Mouse (Mus musculus) stomach, embryonic 14.5 days (tissue): ENCODE measurements around the gene Gdpd5. TPM values are rescaled to one million over a fixed set of nuclear protein-coding genes. Genes with fewer than 3 reads are reported as not detected.

Experiments
- ATAC-seq: fragments of 200-750 bp; cut with Nextera tagmentation; 2 replicates; pipeline ENCODE4 v1.8.0; 2017; ENCODE audit warnings: low read depth, moderate TSS enrichment; ENCODE audit not compliant: insufficient number of reproducible peaks, insufficient read depth, low FRiP score
- H3K27ac ChIP-seq: fragments of 300-500 bp; sonication (generic); 2 replicates; pipeline ENCODE4 v1.5.1; 2014; ENCODE audit warnings: mild to moderate bottlenecking, low read length, moderate library complexity, mixed read lengths
- H3K27me3 ChIP-seq: fragments of 300-500 bp; sonication (generic); 2 replicates; pipeline ENCODE4 v1.6.1; 2014; ENCODE audit warnings: low read length, control low read depth, mixed read lengths; ENCODE audit not compliant: control insufficient read depth, insufficient read depth
- H3K36me3 ChIP-seq: fragments of 300-500 bp; sonication (generic); 2 replicates; pipeline ENCODE4 v1.6.1; 2014; ENCODE audit warnings: mild to moderate bottlenecking, control low read depth, low read length, moderate library complexity, mixed read lengths; ENCODE audit not compliant: control insufficient read depth, insufficient read depth
- H3K4me1 ChIP-seq: fragments of 300-500 bp; sonication (generic); 2 replicates; pipeline ENCODE4 v1.6.1; 2014; ENCODE audit warnings: low read length, control low read depth, mixed read lengths; ENCODE audit not compliant: control insufficient read depth, insufficient read depth
- H3K4me2 ChIP-seq: fragments of 300-500 bp; sonication (generic); replicated peaks from 2 replicates; pipeline ENCODE4 v1.6.1; 2014; ENCODE audit warnings: low read depth, low read length, control low read depth
- H3K4me3 ChIP-seq: fragments of 300-500 bp; sonication (generic); 2 replicates; pipeline ENCODE4 v1.5.1; 2014; ENCODE audit warnings: low read depth, low read length, control low read depth
- H3K9ac ChIP-seq: fragments of 300-500 bp; sonication (generic); replicated peaks from 2 replicates; pipeline ENCODE4 v1.6.1; 2014; ENCODE audit warnings: low read depth, mild to moderate bottlenecking, control low read depth, low read length, moderate library complexity, mixed read lengths
- H3K9me3 ChIP-seq: fragments of 300-500 bp; sonication (generic); 2 replicates; pipeline ENCODE4 v1.6.1; 2016; ENCODE audit warnings: low read depth, low read length, control low read depth; ENCODE audit not compliant: control insufficient read depth
- WGBS: fragments of 180-500 bp; shearing (Covaris S2); extraction: QIAGEN DNeasy Blood & Tissue Kit; methylation state at CpG from one replicate; pipeline ENCODE4 v1.1.7; 2014; 5-methylcytosine and 5-hydroxymethylcytosine counted together
- polyA plus RNA-seq: library from polyadenylated mRNA; unstranded; fragments of >200 nt; fragmentation: Nextera tagmentation; extraction: Ambion mirVana; gene quantifications from 2 replicates; pipeline ENCODE4 v1.2.1, GENCODE M21; 2014

The Gdpd5 gene
- polyA plus RNA-seq, 1 experiment from 2014 or later: 22.7 TPM

- H3K9me3 ChIP-seq: no peaks in the 10 kb centered on the region
- WGBS: 88% methylated on average over 5 of the region's 5 CpGs
- H3K4me3 ChIP-seq: no peak overlapping the region
- H3K4me1 ChIP-seq: 0 out of 2 replicates have a peak, but pooled peaks cover 4% of the 10 kb centered on the region
- H3K27ac ChIP-seq: no peak overlapping the region
- no peak overlapping the region for H3K9ac ChIP-seq
- no peak for ATAC-seq
- H3K4me2 ChIP-seq: no peak overlapping the region
- no peaks in the 10 kb centered on the region for H3K36me3 ChIP-seq
- no peaks in the 10 kb centered on the region for H3K27me3 ChIP-seq
These were observed 66.1 kb downstream of the Gdpd5 start for GRCm38 (mm10) chr7:99447323-99447722.

DNA sequence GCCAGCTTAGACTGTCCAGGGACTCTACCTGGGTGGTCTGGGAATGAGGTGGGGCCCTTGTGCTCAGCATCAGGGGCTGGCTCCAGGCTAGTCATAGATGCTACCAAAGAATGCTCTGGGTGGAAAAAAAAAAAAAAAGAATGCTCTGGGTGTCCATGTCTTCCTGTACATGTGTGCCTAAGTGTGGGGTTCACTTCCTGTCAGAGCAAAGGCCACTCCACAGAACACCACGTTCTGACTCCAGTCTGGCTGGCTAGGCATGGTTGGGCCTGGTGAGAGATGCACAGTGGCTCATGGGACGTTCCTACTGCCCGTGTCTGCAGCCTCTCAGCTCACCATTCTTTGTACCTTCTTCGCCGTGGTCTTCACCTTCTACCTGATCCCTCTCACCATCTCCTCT lies 67.4 kb downstream of the Gdpd5 start:
- no peaks in the 10 kb centered on the region for H3K36me3 ChIP-seq
- H3K9me3 ChIP-seq: no peaks in the 10 kb centered on the region
- no peak for ATAC-seq
- H3K27me3 ChIP-seq: no peaks in the 10 kb centered on the region
- 75% methylated on average over 5 of the region's 5 CpGs for WGBS
- 0 out of 2 replicates have a peak, but pooled peaks cover 4% of the 10 kb centered on the region for H3K4me1 ChIP-seq
- H3K4me3 ChIP-seq: no peak overlapping the region
- H3K9ac ChIP-seq: no peak overlapping the region
- no peak overlapping the region for H3K4me2 ChIP-seq
- H3K27ac ChIP-seq: no peak overlapping the region

- Histone ChIP-seq H3K4me2 (no peak overlapping the region), H3K4me1 (0 out of 2 replicates have a peak, but pooled peaks cover 4% of the 10 kb centered on the region), H3K27me3 (no peaks in the 10 kb centered on the region), H3K9ac (no peak overlapping the region), H3K36me3 (no peaks in the 10 kb centered on the region), H3K4me3 (no peak overlapping the region), H3K9me3 (no peaks in the 10 kb centered on the region), H3K27ac (no peak overlapping the region)
- WGBS: 69% methylated on average over 8 of the region's 8 CpGs
- no peak for ATAC-seq
These were observed 67.8 kb downstream of the Gdpd5 start for GRCm38 (mm10) chr7:99449063-99449462.

GRCm38 (mm10) chr7:99449751-99450150 lies 68.5 kb downstream of the Gdpd5 start:
- ATAC-seq: no peak
- 74% methylated on average over 3 of the region's 3 CpGs for WGBS
- no peaks in the 10 kb centered on the region for H3K36me3 ChIP-seq
- H3K9ac ChIP-seq: no peak overlapping the region
- H3K4me2 ChIP-seq: no peak overlapping the region
- H3K27ac ChIP-seq: no peak overlapping the region
- H3K4me1 ChIP-seq: 0 out of 2 replicates have a peak, but pooled peaks cover 4% of the 10 kb centered on the region
- H3K9me3 ChIP-seq: no peaks in the 10 kb centered on the region
- no peak overlapping the region for H3K4me3 ChIP-seq
- no peaks in the 10 kb centered on the region for H3K27me3 ChIP-seq

GRCm38 (mm10) chr7:99450703-99451102 lies 69.5 kb downstream of the Gdpd5 start:
- Histone ChIP-seq H3K4me2 (no peak overlapping the region), H3K27ac (no peak overlapping the region), H3K36me3 (no peaks in the 10 kb centered on the region), H3K4me3 (no peak overlapping the region), H3K4me1 (0 out of 2 replicates have a peak, but pooled peaks cover 2% of the 10 kb centered on the region), H3K27me3 (no peaks in the 10 kb centered on the region), H3K9me3 (no peaks in the 10 kb centered on the region), H3K9ac (no peak overlapping the region)
- peak; percentile 42 for ATAC-seq
- 2% methylated on average over 3 of the region's 3 CpGs for WGBS

- no peak for ATAC-seq
These were observed 71.6 kb downstream of the Gdpd5 start for GRCm38 (mm10) chr7:99452859-99453258.

DNA sequence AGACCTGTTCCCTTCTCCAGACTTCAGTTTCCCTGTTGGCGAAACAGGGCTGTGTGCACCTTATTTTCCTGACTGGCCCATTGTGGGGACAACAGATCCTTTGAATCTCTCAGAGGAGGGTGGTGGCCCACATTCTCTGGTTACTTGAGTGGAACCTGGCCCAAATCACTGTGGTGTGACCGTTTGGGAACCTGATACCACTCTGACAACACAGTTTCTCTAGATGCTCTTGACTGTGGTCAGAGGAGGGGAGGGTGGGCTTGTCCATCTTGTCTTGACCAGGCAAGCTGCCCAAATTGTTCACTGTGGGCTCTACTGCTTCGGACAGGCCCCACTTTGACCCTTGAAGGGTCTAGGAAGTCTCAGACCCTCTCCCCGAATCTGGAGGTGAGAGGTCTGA lies 72.8 kb downstream of the Gdpd5 start:
- Histone ChIP-seq H3K9me3 (no peaks in the 10 kb centered on the region), H3K27ac (no peak overlapping the region)

More at GRCm38 (mm10) chr7:99452859-99453258, 71.6 kb downstream of the Gdpd5 start:
- no peaks in the 10 kb centered on the region for H3K4me1 ChIP-seq
- H3K27ac ChIP-seq: no peak overlapping the region
- H3K9me3 ChIP-seq: no peaks in the 10 kb centered on the region
- WGBS: 83% methylated on average over 7 of the region's 7 CpGs
- H3K27me3 ChIP-seq: no peaks in the 10 kb centered on the region
- no peak overlapping the region for H3K4me2 ChIP-seq
- no peak overlapping the region for H3K4me3 ChIP-seq
- no peak overlapping the region for H3K9ac ChIP-seq
- no peaks in the 10 kb centered on the region for H3K36me3 ChIP-seq

DNA sequence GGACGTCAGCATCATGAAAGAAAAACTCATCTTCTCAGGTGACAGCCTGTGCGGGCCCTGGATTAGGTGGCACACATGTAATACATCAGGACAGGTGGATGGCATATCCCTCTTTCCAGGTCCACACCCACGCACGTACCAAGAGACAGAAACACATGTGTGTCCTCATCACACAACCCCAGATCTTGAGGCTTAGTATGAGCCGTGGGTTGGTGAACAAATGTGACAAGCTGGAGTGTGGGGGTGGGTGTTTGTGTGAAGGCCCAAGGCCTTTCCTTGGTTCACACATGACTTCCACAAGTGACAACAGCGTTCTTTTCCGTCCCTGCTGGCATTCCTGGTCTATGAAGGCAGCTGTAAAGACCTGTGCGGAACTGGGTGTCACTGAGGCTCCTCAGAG lies 77.6 kb downstream of the Gdpd5 start:
- no peaks in the 10 kb centered on the region for H3K9me3 ChIP-seq
- 89% methylated on average over 8 of the region's 8 CpGs for WGBS
- no peak overlapping the region for H3K9ac ChIP-seq
- no peaks in the 10 kb centered on the region for H3K4me1 ChIP-seq
- H3K36me3 ChIP-seq: peaks cover 2% of the 10 kb centered on the region
- H3K4me3 ChIP-seq: no peak overlapping the region
- H3K27ac ChIP-seq: no peak overlapping the region
- ATAC-seq: no peak
- H3K27me3 ChIP-seq: no peaks in the 10 kb centered on the region
- H3K4me2 ChIP-seq: no peak overlapping the region

More for the DNA sequence above, 72.8 kb downstream of the Gdpd5 start:
- WGBS: 67% methylated on average over 4 of the region's 4 CpGs
- H3K4me2 ChIP-seq: no peak overlapping the region
- ATAC-seq: no peak
- H3K36me3 ChIP-seq: no peaks in the 10 kb centered on the region; the same call in 1 of the 2 replicates
- H3K4me3 ChIP-seq: no peak overlapping the region
- H3K27me3 ChIP-seq: no peaks in the 10 kb centered on the region
- H3K4me1 ChIP-seq: no peaks in the 10 kb centered on the region
- H3K9ac ChIP-seq: no peak overlapping the region
